Mouse (Mus musculus) pancreas, adult 10 weeks (tissue): Measurements from ENCODE around the gene Setd1b. TPM values are rescaled to one million over a fixed set of nuclear protein-coding genes. Genes with fewer than 3 reads are reported as not detected.

Experiments
- polyA plus RNA-seq: library from polyadenylated mRNA; stranded (reverse); fragments of 350-450 nt; fragmentation: Illumina TruSeq; extraction: RNeasy Lipid Tissue Mini Kit (QIAGEN cat#74804); gene quantifications from one replicate; pipeline ENCODE4 v1.2.3, GENCODE M21; 2015; ENCODE audit warnings: low read depth, low replicate concordance; ENCODE audit not compliant: insufficient read depth

Setd1b gene
- 5.8 TPM for polyA plus RNA-seq

GRCm38 (mm10) chr5:123142161-123143157 is at the start of gene Setd1b:
TSS of gene Setd1b (plus strand) at chr5:123142193.

GRCm38 (mm10) chr5:123132308-123133071 is 9.5 kb upstream of the Setd1b start, which contains the start of gene Rhof:
TSS of gene Rhof (minus strand) at chr5:123132692.

GRCm38 (mm10) chr5:123169284-123169683 is 27.3 kb downstream of the Setd1b start, which contains the start of gene Psmd9:
TSS of gene Psmd9 (plus strand) at chr5:123169413.

GRCm38 (mm10) chr5:123182651-123183050 is 40.7 kb downstream of the Setd1b start, which contains the start of gene Hpd:
TSS of gene Hpd (minus strand) at chr5:123182727.

Other genes starting within 250 kb of the Setd1b start
- gene Kdm2b, start 152.4 kb upstream of the Setd1b start, polyA plus RNA-seq: 4.5 TPM
- 4.7 TPM for gene Orai1, start 127.1 kb upstream of the Setd1b start, polyA plus RNA-seq
- gene Morn3, start 95.2 kb upstream of the Setd1b start, polyA plus RNA-seq: not detected
- gene Tmem120b, start 73.8 kb upstream of the Setd1b start, polyA plus RNA-seq: 7.0 TPM
- gene Rhof, start 9.5 kb upstream of the Setd1b start, polyA plus RNA-seq: 0.18 TPM
- 3.7 TPM for gene Psmd9, start 27.2 kb downstream of the Setd1b start, polyA plus RNA-seq
- not detected for gene Hpd, start 40.5 kb downstream of the Setd1b start, polyA plus RNA-seq
- 2.9 TPM for gene Wdr66, start 109.9 kb downstream of the Setd1b start, polyA plus RNA-seq
- gene Bcl7a, start 201.6 kb downstream of the Setd1b start, polyA plus RNA-seq: 3.8 TPM